Mouse (Mus musculus) hindbrain, embryonic 10.5 days (tissue): ENCODE measurements around the gene Gper1. TPM values are rescaled to one million over a fixed set of nuclear protein-coding genes. Genes with fewer than 3 reads are reported as not detected.

ENCODE experiments used
- DNase-seq: peaks from one replicate; pipeline ENCODE4 v3.0.0-alpha.2; 2017; ENCODE audit warnings: low spot score
- H3K27ac ChIP-seq: fragments of 300-500 bp; sonication (generic); 2 replicates; pipeline ENCODE4 v1.5.1; 2016; ENCODE audit warnings: mild to moderate bottlenecking, moderate library complexity
- H3K27me3 ChIP-seq: fragments of 300-500 bp; sonication (generic); 2 replicates; pipeline ENCODE4 v1.6.1; 2016; ENCODE audit warnings: mild to moderate bottlenecking; ENCODE audit not compliant: poor library complexity, insufficient read depth, severe bottlenecking
- H3K36me3 ChIP-seq: fragments of 300-500 bp; sonication (generic); 2 replicates; pipeline ENCODE4 v1.6.1; 2016; ENCODE audit warnings: mild to moderate bottlenecking, moderate library complexity
- H3K4me1 ChIP-seq: fragments of 300-500 bp; sonication (generic); replicated peaks from 2 replicates; pipeline ENCODE4 v1.6.1; 2016; ENCODE audit warnings: mild to moderate bottlenecking
- H3K4me3 ChIP-seq: fragments of 300-500 bp; sonication (generic); 2 replicates; pipeline ENCODE4 v1.5.1; 2016; ENCODE audit warnings: mild to moderate bottlenecking, moderate library complexity
- H3K9me3 ChIP-seq: fragments of 300-500 bp; sonication (generic); 2 replicates; pipeline ENCODE4 v1.6.1; 2016; ENCODE audit warnings: mild to moderate bottlenecking, moderate library complexity
- WGBS: fragments of 180-500 bp; shearing (Covaris S2); methylation state at CpG from one replicate; pipeline ENCODE4 v1.1.7; 2016; 5-methylcytosine and 5-hydroxymethylcytosine counted together
- polyA plus RNA-seq: library from polyadenylated mRNA; unstranded; fragments of >200 nt; fragmentation: Nextera tagmentation; extraction: Ambion mirVana; gene quantifications from 2 replicates; pipeline ENCODE4 v1.2.1, GENCODE M21; 2016

Gper1 gene
- polyA plus RNA-seq, 1 experiment from 2014 or later: 0.76 TPM

- 79% methylated on average over 9 of the region's 9 CpGs for WGBS
- H3K9me3 ChIP-seq: no peaks in the 10 kb centered on the region
- H3K4me1 ChIP-seq: no peaks in the 10 kb centered on the region
- H3K4me3 ChIP-seq: no peak overlapping the region
- no peak for DNase-seq
- H3K36me3 ChIP-seq: peaks cover 93% of the 10 kb centered on the region
- H3K27ac ChIP-seq: no peak overlapping the region
- H3K27me3 ChIP-seq: no peaks in the 10 kb centered on the region
These were observed 51.8 kb downstream of the Gper1 start for GRCm38 (mm10) chr5:139474741-139475140.

Other genes with a start within 250 kb of the Gper1 start
- 44.1 and 50.2 TPM in 2 replicates for gene Sun1, start 222.5 kb upstream of the Gper1 start, polyA plus RNA-seq
- gene Get4, start 170.8 kb upstream of the Gper1 start, polyA plus RNA-seq: 171 and 185 TPM in 2 replicates
- 0.65 and 1.5 TPM in 2 replicates for gene Adap1, start 97.5 kb upstream of the Gper1 start, polyA plus RNA-seq
- gene Cox19, start 71.7 kb upstream of the Gper1 start, polyA plus RNA-seq: 116 and 147 TPM in 2 replicates
- gene Cyp2w1, start 70.5 kb upstream of the Gper1 start, polyA plus RNA-seq: not detected in 2 replicates
- 2.0 and 2.8 TPM in 2 replicates for gene Gpr146, start 45.5 kb upstream of the Gper1 start, polyA plus RNA-seq
- 0.43 TPM in 1 of 2 replicates, not detected in the other for gene C130050O18Rik, start 17.9 kb upstream of the Gper1 start, polyA plus RNA-seq
- gene 3110082I17Rik, start 37.4 kb downstream of the Gper1 start, polyA plus RNA-seq: 49.1 and 56.3 TPM in 2 replicates
- gene Zfand2a, start 61.4 kb downstream of the Gper1 start, polyA plus RNA-seq: 9.7 and 13.2 TPM in 2 replicates
- 14.0 and 61.1 TPM in 2 replicates for gene Uncx, start 120.3 kb downstream of the Gper1 start, polyA plus RNA-seq